Mouse (Mus musculus): ENCODE data around the gene Sema3c.

Gene Sema3c

DNA sequence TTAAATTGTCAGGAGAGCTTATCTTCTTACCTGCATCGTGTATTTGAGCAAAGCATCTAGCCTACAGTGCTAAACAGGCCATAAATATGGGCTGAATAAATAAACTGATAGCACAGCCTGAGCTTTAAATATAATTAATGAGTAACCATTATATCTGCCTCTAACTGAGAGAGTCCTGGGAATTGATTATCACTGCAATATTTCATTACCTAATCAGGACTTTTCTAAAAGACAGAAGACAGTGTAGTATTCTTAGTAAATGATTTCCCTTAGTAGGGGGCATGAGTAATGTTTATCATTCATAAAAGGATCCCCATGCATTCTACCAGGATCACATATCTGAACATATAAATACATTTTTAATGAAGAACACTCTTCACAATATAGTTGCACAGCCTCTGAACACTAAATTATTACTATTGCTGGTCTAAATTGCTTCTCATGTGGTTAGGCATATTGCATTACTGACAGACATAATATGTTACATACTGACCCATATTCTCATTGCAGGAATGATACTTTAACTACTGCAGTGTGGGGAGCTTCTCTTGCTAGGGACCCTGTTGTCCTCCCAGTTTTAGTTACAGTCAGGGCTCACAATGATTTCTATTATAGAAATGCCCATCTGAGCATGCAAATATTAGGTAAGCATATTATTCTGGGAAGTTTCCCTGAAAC, 74.9 kb downstream of the Sema3c start:
- no peak for DNase-seq

DNA sequence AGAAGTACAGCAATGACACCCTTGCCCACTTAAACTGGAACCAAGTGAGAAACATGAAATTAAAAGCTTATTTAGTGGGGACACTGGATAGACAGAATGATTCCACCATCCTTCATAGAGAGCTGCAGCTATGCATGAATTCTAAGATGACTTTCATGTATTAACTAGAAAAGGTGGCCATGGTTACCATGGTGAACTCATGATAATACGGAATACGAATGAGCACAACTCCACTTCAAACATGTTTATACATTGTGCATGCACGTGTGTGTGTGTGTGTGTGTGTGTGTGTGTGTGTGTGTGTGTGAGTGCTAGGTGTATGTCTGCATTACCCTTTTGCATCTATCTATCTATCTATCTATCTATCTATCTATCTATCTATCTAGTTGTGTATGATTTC, 87.1 kb downstream of the Sema3c start:
- no peak for DNase-seq

DNA sequence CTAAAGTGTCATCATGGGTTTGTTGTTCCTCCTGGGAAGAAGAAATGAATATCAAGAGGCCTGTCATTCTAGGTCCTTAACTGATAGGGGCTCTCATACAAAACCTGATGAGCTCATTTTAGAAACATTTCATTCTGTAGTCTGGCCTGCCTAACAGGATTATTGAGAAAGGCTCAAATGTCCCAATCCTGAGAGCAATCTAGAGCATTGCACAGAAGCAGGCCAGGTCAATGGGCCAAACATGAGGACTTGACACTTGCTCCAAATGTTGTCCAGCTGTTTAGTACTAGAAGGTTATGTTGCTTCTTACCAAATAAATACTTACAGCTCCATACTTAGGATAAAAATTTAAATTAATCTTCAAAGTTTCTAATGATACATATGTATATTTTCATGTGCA, 97.3 kb downstream of the Sema3c start:
- DNase-seq: no peak

DNA sequence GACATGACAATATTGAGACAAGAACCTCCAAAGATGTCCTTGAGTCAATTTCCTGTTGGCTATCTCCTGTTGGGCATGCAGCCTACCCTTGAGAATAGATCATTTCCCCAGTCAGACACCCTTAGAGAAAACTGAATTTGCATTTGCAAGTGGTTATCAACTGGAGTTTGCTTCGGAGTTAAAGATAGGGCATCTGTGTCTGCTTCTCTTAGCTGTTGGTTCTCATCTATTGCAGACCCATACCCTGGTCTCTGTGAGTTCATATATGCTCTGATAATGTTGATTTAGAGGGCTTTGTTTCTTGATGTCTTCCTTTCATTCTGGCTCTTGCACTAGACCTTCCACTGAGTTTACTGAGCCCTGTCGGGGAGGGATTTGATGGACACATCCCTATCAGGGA, 106.8 kb downstream of the Sema3c start:
- no peak for DNase-seq

DNA sequence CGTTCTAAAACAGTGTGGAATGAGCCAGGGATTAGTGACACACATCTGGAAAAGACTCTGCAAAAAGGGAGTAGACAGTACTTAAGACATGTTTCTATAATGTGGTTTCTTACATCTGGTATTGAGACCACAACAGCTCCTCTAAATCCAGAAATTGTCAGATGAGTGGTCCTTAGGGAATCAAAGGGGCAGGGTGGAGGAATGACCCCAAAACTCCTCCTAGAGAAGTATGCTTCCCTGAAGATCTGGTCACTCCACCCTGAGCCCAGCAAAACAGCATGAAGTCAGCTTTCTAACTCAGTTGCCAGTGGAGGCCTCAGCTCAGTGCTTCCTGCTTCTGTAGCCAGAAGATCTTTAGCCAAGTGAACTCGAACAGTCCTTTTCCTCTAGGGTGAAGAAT, 115.0 kb downstream of the Sema3c start:
- no peak for DNase-seq

DNA sequence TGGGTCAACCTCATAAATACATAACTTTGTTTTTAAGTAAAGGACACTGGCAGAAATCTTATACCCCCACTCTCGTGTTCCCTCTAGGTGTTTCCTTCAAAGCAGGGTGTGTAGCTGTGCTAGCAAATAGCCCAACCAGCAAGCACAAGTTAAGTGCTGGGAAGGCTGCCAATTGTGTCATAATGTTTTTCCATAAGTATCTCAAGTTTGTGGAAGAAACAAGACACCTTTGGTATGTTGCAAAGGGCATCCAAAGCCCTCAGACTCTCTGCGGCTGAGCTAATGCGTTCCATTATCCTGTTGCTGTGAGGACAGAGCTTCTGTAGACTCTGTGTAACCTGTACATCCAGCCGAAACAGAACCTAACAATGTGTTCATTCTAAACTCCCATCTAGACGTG, 115.5 kb downstream of the Sema3c start:
- DNase-seq: no peak

DNA sequence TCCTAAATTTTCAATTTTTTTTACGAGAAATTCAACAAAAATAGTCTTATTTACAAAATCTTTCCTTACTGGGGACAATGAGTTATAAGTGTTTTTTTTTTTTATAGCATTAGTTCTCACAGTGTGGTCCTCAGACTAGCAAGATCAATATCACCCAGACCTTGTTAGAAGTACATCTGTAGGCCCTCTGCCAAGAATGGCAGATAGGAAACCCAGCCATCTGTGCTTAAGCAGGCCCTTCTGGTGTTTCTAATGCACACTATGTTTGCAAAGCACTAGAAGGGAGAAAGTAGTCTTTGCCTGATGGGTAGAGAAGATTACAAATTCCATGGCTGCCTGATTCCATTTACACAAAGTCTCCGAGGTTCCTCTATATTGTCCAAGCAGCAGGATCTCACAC, 121.3 kb downstream of the Sema3c start:
- no peak for DNase-seq

DNA sequence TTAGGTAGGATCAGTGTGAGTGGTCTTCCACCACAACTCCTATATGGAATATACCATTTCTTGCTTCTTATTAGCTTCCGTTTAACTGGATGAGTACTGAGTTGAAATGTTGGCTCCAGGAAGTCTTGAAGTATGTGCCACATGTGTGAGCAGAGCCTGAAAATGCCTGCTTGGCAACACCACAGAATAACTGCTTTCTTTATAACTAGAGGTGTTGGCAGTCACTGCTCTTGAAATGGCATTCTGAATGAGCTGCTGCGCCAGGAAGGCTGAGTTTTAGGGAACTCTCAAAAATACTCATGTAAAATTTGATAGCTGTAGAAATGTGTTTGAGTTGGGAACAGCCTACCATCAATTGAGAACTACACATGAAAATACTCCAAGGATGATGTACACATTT, 124.8 kb downstream of the Sema3c start:
- DNase-seq: no peak

DNA sequence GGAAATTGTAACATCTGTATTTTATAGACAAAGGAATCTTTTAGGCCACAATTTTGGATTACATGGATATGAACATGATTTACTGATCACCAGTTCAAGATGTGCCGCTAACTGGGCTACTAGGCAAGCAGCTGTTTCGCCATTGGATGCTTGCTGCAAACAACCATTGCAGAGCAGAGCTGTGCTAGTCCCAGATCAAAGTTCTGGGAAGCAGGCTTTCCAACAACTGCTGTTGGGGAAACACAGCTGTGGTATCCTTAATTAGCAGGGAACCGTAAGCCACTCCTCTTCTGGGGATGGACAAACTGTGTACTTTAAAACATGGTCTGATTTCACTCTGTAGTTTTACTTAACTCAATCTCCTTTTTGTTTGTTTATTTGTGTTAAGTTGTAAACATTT, 130.1 kb downstream of the Sema3c start:
- no peak for DNase-seq

- DNase-seq: no peak
Measured at GRCm38 (mm10) chr5:17707086-17707485, 133.0 kb downstream of the Sema3c start.

DNA sequence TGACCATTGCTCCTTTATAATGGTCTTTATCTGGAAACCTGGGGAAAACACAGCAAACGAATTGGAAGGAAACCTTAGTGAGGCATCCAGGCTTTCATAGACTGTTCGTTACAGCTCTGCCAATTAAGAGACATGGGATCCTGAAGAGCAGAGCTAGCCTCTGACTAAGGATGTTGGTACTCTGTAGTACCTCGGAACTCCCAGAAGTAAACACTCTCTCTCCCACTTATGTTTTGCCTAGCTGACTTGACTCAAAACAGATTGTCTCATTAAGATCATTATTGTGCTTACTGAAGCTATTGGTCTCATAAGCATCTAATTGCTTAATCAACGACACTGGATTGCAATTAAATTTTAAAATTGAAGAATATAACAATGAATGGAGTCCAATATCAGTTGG, 138.3 kb downstream of the Sema3c start:
- DNase-seq: no peak

DNA sequence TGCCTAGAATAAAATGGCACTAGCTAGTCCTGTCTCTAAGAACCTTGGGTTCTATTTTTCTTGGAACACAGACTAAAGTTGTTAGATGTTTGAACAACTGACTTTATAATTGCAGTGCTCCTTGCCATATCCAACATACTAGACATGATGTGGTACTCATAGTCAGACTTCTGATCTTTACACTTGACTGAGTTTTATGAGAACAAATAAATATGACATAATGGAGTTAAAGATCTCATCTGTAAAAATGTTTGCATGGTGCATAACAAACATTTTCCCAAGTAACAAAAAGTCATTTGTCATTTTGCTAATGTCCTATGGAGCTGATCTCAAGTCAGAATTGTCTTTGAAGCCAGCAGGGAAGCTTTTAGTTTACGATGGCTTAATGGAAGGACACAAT, 141.1 kb downstream of the Sema3c start:
- DNase-seq: no peak

GRCm38 (mm10) chr5:17720011-17720410, 145.9 kb downstream of the Sema3c start:
- no peak for DNase-seq

- no peak for DNase-seq
Measured at GRCm38 (mm10) chr5:17724031-17724430, 149.9 kb downstream of the Sema3c start.

- no peak for DNase-seq
Measured at GRCm38 (mm10) chr5:17728047-17728446, 154.0 kb downstream of the Sema3c start.

DNA sequence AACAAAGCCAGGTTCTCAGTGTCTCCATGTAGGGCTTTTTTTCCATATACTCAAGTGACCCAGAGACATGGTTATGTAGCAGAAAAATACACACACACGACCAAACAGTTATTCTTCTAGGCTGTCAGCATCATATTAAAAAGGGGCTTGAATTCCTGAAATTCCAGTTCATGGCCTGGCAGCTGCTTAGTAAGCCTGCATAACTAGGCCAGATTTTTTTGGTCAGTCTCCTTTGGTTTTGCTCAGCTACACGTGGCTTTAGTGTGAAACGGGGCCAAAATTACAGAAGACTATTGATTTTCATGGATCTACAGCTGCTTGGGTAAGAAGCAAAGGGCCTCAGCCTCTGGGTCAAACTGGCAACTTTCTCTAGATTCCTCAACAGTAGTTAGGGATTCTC, 165.7 kb downstream of the Sema3c start:
- no peak for DNase-seq

- DNase-seq: no peak
Measured at GRCm38 (mm10) chr5:17746520-17746919, 172.4 kb downstream of the Sema3c start.

DNA sequence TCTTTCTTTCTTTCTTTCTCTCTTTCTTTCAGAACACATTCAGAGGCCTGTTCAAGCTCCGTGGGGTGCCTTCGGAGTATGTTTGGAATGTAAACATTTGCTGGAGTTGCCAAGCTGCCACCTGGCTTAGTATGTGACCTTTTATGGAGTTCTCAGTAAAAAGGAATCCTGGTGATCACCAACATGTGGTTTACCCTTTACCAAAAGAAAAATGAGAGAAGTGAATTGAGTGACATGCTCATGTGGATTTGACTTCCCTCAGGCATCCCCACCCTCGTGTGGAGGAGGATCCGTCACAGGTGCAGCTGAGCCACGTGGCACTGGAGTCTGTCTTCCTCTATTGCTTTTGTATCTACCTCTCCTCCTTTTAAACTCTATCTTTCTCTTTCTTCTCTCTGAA, 173.1 kb downstream of the Sema3c start:
- DNase-seq: no peak

GRCm38 (mm10) chr5:17748293-17748692, 174.2 kb downstream of the Sema3c start:
- no peak for DNase-seq

GRCm38 (mm10) chr5:17753471-17754005, 179.5 kb downstream of the Sema3c start:
- no peak for DNase-seq

- no peak for DNase-seq
Measured at GRCm38 (mm10) chr5:17766006-17766677, 192.1 kb downstream of the Sema3c start.

GRCm38 (mm10) chr5:17770328-17770727, 196.2 kb downstream of the Sema3c start:
- DNase-seq: no peak

DNA sequence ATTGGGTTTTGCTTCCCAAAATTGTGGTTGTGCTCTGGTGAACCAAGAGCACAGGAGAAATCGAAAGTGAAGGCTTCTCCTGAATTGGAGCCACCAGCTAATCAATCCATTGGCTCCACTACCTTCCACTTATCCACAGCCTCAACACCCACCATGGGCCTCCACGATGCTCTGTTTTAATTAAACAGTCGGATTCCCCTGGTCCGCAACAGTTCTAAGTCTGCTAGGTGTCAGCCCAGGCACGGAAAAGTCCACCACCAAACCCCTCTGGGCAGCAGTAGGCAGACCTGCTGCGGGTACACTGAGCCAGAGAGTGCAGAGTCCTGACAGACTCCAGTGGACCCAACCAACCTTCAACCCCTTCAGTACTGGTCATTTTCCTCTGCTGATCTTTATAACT, 202.5 kb downstream of the Sema3c start:
- DNase-seq: no peak

All from thymus, postnatal 25 days (tissue).